Mouse (Mus musculus) adrenal gland, adult 18-20 months (tissue): Measurements from ENCODE around the gene Fgfr2. TPM values are rescaled to one million over a fixed set of nuclear protein-coding genes. Genes with fewer than 3 reads are reported as not detected.

Source experiments
- DNase-seq, 2 experiments: peaks; one replicate each; pipeline ENCODE4 v3.0.0; 2021 to 2022; ENCODE audit warnings: low spot score in 2 of 2
- total RNA-seq, 2 experiments: library from RNA; stranded (reverse); gene quantifications; 1 replicate in 1 of 2; 2 replicates in 1 of 2; pipeline ENCODE4 v1.2.3; 2021

Gene Fgfr2
- total RNA-seq, 2 experiments from 2014 or later, result 294 to 308 TPM

DNA sequence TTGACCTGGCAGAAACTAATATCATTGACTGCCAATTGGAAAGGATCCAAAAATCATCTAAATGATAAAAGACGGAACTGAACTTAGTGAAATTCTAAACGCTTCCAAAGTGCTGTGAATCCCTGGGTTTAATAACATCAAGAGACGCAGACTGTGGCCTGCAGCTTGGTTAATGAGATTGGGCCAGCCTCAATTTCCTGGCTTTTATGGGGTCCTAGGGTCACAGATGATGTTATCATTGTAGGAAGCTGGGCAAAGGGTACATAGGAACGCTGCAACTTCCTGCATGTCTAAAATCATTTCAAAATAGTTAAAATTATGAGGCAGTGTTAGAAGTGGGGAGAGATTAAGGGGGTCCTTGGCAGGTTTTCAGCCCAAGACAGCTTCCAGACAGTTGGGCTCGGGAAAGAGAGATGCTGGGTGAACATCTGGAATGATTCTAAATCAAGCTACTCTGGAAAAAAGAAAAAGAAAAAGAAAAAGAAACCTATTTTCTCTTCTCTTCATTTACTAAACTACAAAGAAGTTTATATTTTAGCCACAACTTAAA, 823.4 kb downstream of the Fgfr2 start:
- DNase-seq, result no peak

- DNase-seq, result no peak
Observed at GRCm38 (mm10) chr7:132298412-132298990, 824.6 kb downstream of the Fgfr2 start.

GRCm38 (mm10) chr7:132296661-132297443, 826.3 kb downstream of the Fgfr2 start:
- DNase-seq, result no peak

GRCm38 (mm10) chr7:132296132-132296531, 827.0 kb downstream of the Fgfr2 start:
- DNase-seq, result no peak

- DNase-seq, result no peak
Observed at GRCm38 (mm10) chr7:132287340-132287664, 835.8 kb downstream of the Fgfr2 start.

DNA sequence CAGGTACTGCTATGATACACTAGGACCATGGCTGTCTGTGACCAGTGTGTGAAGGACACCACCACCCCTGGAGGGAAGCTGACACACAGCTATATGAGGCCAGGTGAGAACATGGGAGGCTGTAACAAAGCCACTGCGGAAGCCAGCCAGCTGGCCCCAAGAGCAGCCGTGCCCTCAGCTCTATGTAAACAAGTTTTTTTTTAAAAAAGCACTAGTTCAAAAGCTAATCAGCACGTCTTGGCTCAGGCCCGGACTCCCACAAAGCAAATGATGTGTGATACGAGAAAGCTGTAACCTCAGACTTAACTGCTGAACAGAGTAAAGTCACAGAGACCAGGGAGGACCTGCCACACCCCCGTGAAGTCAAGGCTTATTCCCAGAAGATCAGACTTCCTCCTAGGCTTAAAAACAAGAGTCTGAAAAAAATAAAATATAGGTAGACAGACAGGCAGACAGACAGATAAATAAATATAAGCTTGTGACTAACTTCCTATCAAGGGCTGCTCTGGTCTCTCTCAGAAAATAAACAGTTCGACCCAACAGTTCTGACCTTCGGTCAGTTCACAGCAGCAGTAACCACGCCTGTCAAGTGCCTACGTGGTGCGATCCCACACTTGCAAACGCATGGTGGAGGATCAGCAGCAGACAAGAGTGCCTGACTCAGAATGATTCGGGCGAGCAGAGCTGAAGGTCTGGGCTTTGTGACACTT, 836.4 kb downstream of the Fgfr2 start:
- DNase-seq, result no peak

GRCm38 (mm10) chr7:132284795-132285194, 838.4 kb downstream of the Fgfr2 start:
- no peak for DNase-seq

GRCm38 (mm10) chr7:132284048-132284737, 839.0 kb downstream of the Fgfr2 start:
- no peak for DNase-seq

DNA sequence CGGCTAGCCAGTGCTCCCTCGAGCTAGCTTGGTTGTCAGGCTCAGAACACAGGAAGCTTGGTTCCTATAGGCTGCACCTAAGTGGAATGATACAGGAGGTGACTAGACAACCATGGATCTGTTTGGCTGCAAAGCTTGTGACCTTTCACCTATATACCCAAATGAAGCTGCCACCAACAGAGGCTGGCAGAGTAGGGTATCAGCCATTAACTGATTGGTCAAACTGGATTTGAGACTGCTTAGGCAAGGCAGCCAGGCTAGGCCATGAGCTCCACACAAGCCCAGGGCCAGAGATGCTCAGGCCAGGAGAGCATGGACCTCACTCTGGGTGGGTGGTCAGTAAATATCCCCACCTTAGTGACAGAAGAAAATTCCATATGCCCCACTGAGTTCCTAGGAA, 840.6 kb downstream of the Fgfr2 start:
- DNase-seq, result no peak

- no peak for DNase-seq
Observed at GRCm38 (mm10) chr7:132282161-132282560, 841.0 kb downstream of the Fgfr2 start.

GRCm38 (mm10) chr7:132281753-132282152, 841.4 kb downstream of the Fgfr2 start:
- DNase-seq, result no peak

- no peak for DNase-seq
Observed at GRCm38 (mm10) chr7:132278658-132279057, 844.5 kb downstream of the Fgfr2 start.

GRCm38 (mm10) chr7:132276287-132276686, 846.9 kb downstream of the Fgfr2 start:
- no peak for DNase-seq

- no peak for DNase-seq
Observed at GRCm38 (mm10) chr7:132273741-132274513, 849.2 kb downstream of the Fgfr2 start.

- DNase-seq, result no peak
Observed at GRCm38 (mm10) chr7:132272984-132273383, 850.2 kb downstream of the Fgfr2 start.

GRCm38 (mm10) chr7:132270364-132270763, 852.8 kb downstream of the Fgfr2 start:
- DNase-seq, result no peak

- DNase-seq, result no peak
Observed at GRCm38 (mm10) chr7:132269661-132270060, 853.5 kb downstream of the Fgfr2 start.

GRCm38 (mm10) chr7:132267721-132268498, 855.2 kb downstream of the Fgfr2 start:
- no peak for DNase-seq

DNA sequence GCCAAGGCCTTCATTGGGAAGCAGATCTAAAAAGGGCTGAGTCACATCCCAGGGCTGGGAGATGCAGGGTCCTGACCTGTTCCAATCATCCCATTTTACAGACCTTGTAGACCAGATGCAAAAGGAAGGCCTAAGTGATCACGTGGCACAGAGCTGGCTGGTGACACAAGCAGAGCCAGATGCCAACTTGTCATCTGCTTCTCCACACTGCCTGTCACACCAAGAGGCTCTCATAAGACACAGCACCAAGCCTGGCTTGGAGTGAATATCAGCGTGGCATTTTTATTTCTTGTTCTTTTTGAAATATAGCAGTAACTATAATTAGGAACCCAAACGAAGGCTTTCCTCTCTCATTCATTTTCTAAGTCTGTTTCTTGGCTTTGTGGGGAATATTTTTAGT, 858.4 kb downstream of the Fgfr2 start:
- no peak for DNase-seq

DNA sequence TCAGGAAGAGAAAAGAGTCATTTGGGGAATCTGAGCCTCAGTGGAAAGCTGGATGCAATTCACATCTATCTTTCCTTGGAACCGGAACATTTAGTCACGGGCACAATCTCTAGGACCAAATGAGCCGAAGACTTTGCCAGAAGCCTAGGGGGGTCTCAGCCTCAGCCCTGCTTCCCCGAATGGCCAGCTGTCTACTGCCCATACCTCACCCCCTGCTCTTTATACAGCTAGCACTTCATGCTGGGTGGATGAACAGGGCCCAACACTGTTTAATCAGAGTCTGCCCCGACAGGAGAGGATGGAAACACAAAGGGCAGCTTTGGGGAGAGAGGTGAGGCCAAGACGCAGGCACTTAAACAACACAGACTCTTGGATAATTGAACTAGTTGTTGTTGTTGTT, 860.0 kb downstream of the Fgfr2 start:
- DNase-seq, result no peak
